Mouse (Mus musculus) erythroblast, embryonic 14.5 days (primary cell): ENCODE measurements around the gene Rbm5. TPM values are rescaled to one million over a fixed set of nuclear protein-coding genes. Genes with fewer than 3 reads are reported as not detected.

Source experiments
- H3K27me3 ChIP-seq: 2 replicates; pipeline ENCODE4 v1.6.1; 2012; ENCODE audit warnings: inconsistent platforms; ENCODE audit not compliant: control insufficient read depth
- H3K36me3 ChIP-seq: 2 replicates; pipeline ENCODE4 v1.6.1; 2012; ENCODE audit warnings: mild to moderate bottlenecking, inconsistent platforms; ENCODE audit not compliant: control insufficient read depth
- H3K4me1 ChIP-seq: 2 replicates; pipeline ENCODE4 v1.6.1; 2012; ENCODE audit warnings: inconsistent platforms; ENCODE audit not compliant: control insufficient read depth
- H3K4me3 ChIP-seq: replicated peaks from 2 replicates; pipeline ENCODE3; 2012; ENCODE audit warnings: moderate library complexity, mild to moderate bottlenecking, inconsistent platforms
- H3K9me3 ChIP-seq: 2 replicates; pipeline ENCODE4 v1.6.1; 2012; ENCODE audit warnings: low read length, inconsistent platforms, mixed read lengths; ENCODE audit not compliant: control insufficient read depth
- GATA1 ChIP-seq: IDR thresholded peaks from 2 replicates; pipeline ENCODE4 v1.6.1; 2012; ENCODE audit warnings: low read length, inconsistent platforms, mixed read lengths
- TAL1 ChIP-seq: IDR thresholded peaks from 3 replicates; pipeline ENCODE4 v1.6.1; 2012; ENCODE audit warnings: low read length, inconsistent platforms, mixed read lengths
- polyA plus RNA-seq: library from polyadenylated mRNA; stranded (reverse); fragments of >175 nt; gene quantifications from 2 replicates; pipeline ENCODE4 v1.2.3, GENCODE M21; 2012

Rbm5 gene
- polyA plus RNA-seq, 1 experiment = 0.76 TPM

GRCm38 (mm10) chr9:107706781-107707211, 64.0 kb downstream of the Rbm5 start:
- no peaks in the 10 kb centered on the region for H3K36me3 ChIP-seq
- TF ChIP-seq TAL1 (no peak), GATA1 (no peak)
- peaks cover 78% of the 10 kb centered on the region for H3K27me3 ChIP-seq
- H3K4me3 ChIP-seq = no peak overlapping the region
- H3K4me1 ChIP-seq = peaks cover 17% of the 10 kb centered on the region
- peaks cover 2% of the 10 kb centered on the region; the same call in 1 of the 2 replicates for H3K9me3 ChIP-seq

GRCm38 (mm10) chr9:107703337-107704122, 67.3 kb downstream of the Rbm5 start:
- Histone ChIP-seq H3K9me3 (no peaks in the 10 kb centered on the region), H3K4me1 (peaks cover 2% of the 10 kb centered on the region; the same call in 1 of the 2 replicates), H3K4me3 (no peak overlapping the region), H3K27me3 (peaks cover 58% of the 10 kb centered on the region), H3K36me3 (no peaks in the 10 kb centered on the region)
- TF ChIP-seq GATA1 (no peak), TAL1 (no peak)

GRCm38 (mm10) chr9:107702606-107703185, 68.1 kb downstream of the Rbm5 start:
- Histone ChIP-seq H3K4me1 (no peaks in the 10 kb centered on the region), H3K4me3 (no peak overlapping the region), H3K27me3 (peaks cover 50% of the 10 kb centered on the region), H3K9me3 (no peaks in the 10 kb centered on the region), H3K36me3 (no peaks in the 10 kb centered on the region)
- TF ChIP-seq TAL1 = no peak
- TF ChIP-seq GATA1 = no peak

- Histone ChIP-seq H3K9me3 (no peaks in the 10 kb centered on the region), H3K4me3 (no peak overlapping the region), H3K4me1 (no peaks in the 10 kb centered on the region), H3K36me3 (no peaks in the 10 kb centered on the region), H3K27me3 (peaks cover 39% of the 10 kb centered on the region)
- no peak for TF ChIP-seq GATA1
- no peak for TF ChIP-seq TAL1
These were observed 69.2 kb downstream of the Rbm5 start for GRCm38 (mm10) chr9:107701594-107701993.

GRCm38 (mm10) chr9:107700114-107700571, 70.7 kb downstream of the Rbm5 start:
- H3K9me3 ChIP-seq = no peaks in the 10 kb centered on the region
- no peak overlapping the region for H3K4me3 ChIP-seq
- H3K27me3 ChIP-seq = peaks cover 29% of the 10 kb centered on the region
- no peaks in the 10 kb centered on the region for H3K4me1 ChIP-seq
- no peaks in the 10 kb centered on the region for H3K36me3 ChIP-seq
- TF ChIP-seq GATA1 = no peak
- no peak for TF ChIP-seq TAL1

GRCm38 (mm10) chr9:107699376-107699980, 71.3 kb downstream of the Rbm5 start:
- no peaks in the 10 kb centered on the region for H3K4me1 ChIP-seq
- no peak for TF ChIP-seq GATA1
- no peak for TF ChIP-seq TAL1
- no peak overlapping the region for H3K4me3 ChIP-seq
- peaks cover 22% of the 10 kb centered on the region for H3K27me3 ChIP-seq
- no peaks in the 10 kb centered on the region for H3K36me3 ChIP-seq
- no peaks in the 10 kb centered on the region for H3K9me3 ChIP-seq

- Histone ChIP-seq H3K9me3 (no peaks in the 10 kb centered on the region), H3K36me3 (no peaks in the 10 kb centered on the region), H3K27me3 (peaks cover 18% of the 10 kb centered on the region), H3K4me3 (no peak overlapping the region), H3K4me1 (no peaks in the 10 kb centered on the region)
- TF ChIP-seq GATA1 = no peak
These were observed 72.1 kb downstream of the Rbm5 start for GRCm38 (mm10) chr9:107698611-107699190.

GRCm38 (mm10) chr9:107697811-107698521, 72.8 kb downstream of the Rbm5 start:
- peaks cover 17% of the 10 kb centered on the region for H3K27me3 ChIP-seq
- no peaks in the 10 kb centered on the region for H3K9me3 ChIP-seq

More at GRCm38 (mm10) chr9:107697811-107698521, 72.8 kb downstream of the Rbm5 start:
- Histone ChIP-seq H3K4me3 (no peak overlapping the region), H3K4me1 (peaks cover 5% of the 10 kb centered on the region), H3K36me3 (no peaks in the 10 kb centered on the region)
- TF ChIP-seq GATA1 = no peak
- no peak for TF ChIP-seq TAL1
